Mouse (Mus musculus) ES-Bruce4 (cell line): ENCODE measurements around the gene Ksr2. TPM values are rescaled to one million over a fixed set of nuclear protein-coding genes. Genes with fewer than 3 reads are reported as not detected.

ENCODE experiments used
- H3K27ac ChIP-seq: 2 replicates; pipeline ENCODE4 v1.5.1; 2012; ENCODE audit warnings: low read length, inconsistent platforms; ENCODE audit not compliant: insufficient read depth
- H3K27me3 ChIP-seq: 2 replicates; pipeline ENCODE4 v1.6.1; 2012; ENCODE audit warnings: mild to moderate bottlenecking, low read length, inconsistent platforms; ENCODE audit not compliant: control insufficient read depth, poor library complexity, insufficient read depth, severe bottlenecking
- H3K36me3 ChIP-seq: 2 replicates; pipeline ENCODE4 v1.6.1; 2012; ENCODE audit warnings: inconsistent platforms, mild to moderate bottlenecking, low read length, moderate library complexity; ENCODE audit not compliant: control insufficient read depth, poor library complexity, insufficient read depth, severe bottlenecking
- H3K4me1 ChIP-seq: one replicate; pipeline ENCODE4 v1.8.1; 2011; ENCODE audit warnings: low read length; ENCODE audit not compliant: control insufficient read depth, insufficient read depth
- H3K4me3 ChIP-seq: 2 replicates; pipeline ENCODE4 v1.5.1; 2011; ENCODE audit warnings: low read depth, mild to moderate bottlenecking, low read length
- H3K9ac ChIP-seq: 2 replicates; pipeline ENCODE4 v1.6.1; 2012; ENCODE audit warnings: low read depth, mild to moderate bottlenecking, inconsistent platforms; ENCODE audit not compliant: poor library complexity, severe bottlenecking
- H3K9me3 ChIP-seq: replicated peaks from 2 replicates; pipeline ENCODE4 v1.6.1; 2012; ENCODE audit warnings: mild to moderate bottlenecking, low read length, inconsistent platforms; ENCODE audit not compliant: control insufficient read depth, poor library complexity, insufficient read depth, severe bottlenecking
- CTCF ChIP-seq: IDR thresholded peaks from one replicate; pipeline ENCODE4 v1.8.1; 2011; ENCODE audit warnings: low read depth, low read length
- EP300 ChIP-seq: IDR thresholded peaks from 2 replicates; pipeline ENCODE4 v1.6.1; 2011; ENCODE audit warnings: low read depth, low read length; ENCODE audit not compliant: insufficient read depth
- POLR2A ChIP-seq: IDR thresholded peaks from one replicate; pipeline ENCODE4 v1.8.1; 2011; ENCODE audit warnings: low read length; ENCODE audit not compliant: insufficient read depth
- polyA plus RNA-seq: library from polyadenylated mRNA; stranded (reverse); fragments of >200 nt; gene quantifications from 2 replicates; pipeline ENCODE4 v1.2.4, GENCODE M21; 2011; ENCODE audit warnings: low read depth; ENCODE audit not compliant: missing spikeins, insufficient read depth, insufficient read length

Ksr2 gene
- polyA plus RNA-seq, 1 experiment: 1.3 TPM

DNA sequence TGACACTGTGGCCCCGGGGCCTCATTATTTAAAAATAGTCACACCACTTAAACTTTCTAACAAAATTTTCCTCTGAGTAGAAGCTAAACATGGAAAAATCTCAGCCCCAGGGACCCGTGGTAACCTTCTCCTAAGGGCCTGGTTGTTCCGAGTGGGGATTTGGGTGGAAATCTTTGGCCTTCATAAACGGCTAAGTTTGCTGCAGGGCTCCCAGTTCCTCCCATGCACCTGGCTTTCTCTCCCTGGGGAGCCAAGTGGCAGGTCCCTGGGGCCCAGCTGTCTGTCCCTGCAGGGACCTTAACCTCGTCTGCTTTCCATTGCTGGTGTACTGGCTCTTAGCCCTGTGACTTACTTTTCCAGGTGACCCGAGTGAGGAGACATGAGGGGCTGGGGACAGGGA is 74.4 kb downstream of the Ksr2 start:
- H3K4me1 ChIP-seq: no peaks in the 10 kb centered on the region
- no peaks in the 10 kb centered on the region for H3K9me3 ChIP-seq
- no peak for TF ChIP-seq CTCF
- no peak for TF ChIP-seq EP300
- no peak for TF ChIP-seq POLR2A
- no peaks in the 10 kb centered on the region for H3K27me3 ChIP-seq
- no peak overlapping the region for H3K27ac ChIP-seq
- no peak overlapping the region for H3K9ac ChIP-seq
- H3K4me3 ChIP-seq: no peak overlapping the region
- no peaks in the 10 kb centered on the region for H3K36me3 ChIP-seq

DNA sequence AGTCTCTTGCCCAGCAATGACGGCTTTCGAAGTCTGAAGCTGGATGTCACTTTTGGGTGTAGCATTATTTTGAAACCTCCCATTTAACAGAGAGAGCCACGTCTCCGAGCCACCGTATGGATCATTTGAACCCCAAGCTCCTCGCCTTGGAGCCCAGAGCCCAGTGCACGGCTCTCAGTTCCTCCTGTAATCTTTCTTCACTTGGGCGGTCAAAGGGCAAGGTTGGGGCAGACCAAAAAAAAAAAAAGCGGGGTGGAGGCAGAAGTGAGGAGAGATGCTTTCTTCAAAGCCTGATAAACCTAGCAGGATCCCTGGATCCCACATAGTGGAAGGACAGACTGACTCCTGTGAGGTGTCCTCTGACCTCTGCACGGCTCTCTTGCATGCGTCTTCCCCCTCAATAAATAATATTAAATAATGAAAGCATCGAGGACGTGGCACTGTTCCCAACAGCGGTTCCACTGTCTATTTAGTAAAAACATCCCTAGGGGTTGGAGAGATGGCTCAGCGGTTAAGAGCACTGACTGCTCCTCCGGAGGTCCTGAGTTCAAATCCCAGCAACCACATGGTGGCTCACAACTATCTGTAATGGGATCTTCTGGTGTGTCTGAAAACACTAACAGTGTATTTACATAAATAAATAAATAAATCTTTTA is 75.0 kb downstream of the Ksr2 start:
- Histone ChIP-seq H3K27me3 (no peaks in the 10 kb centered on the region), H3K36me3 (no peaks in the 10 kb centered on the region), H3K9me3 (no peaks in the 10 kb centered on the region), H3K27ac (no peak overlapping the region), H3K4me3 (no peak overlapping the region), H3K9ac (no peak overlapping the region), H3K4me1 (no peaks in the 10 kb centered on the region)
- no peak for TF ChIP-seq EP300
- no peak for TF ChIP-seq POLR2A
- no peak for TF ChIP-seq CTCF

DNA sequence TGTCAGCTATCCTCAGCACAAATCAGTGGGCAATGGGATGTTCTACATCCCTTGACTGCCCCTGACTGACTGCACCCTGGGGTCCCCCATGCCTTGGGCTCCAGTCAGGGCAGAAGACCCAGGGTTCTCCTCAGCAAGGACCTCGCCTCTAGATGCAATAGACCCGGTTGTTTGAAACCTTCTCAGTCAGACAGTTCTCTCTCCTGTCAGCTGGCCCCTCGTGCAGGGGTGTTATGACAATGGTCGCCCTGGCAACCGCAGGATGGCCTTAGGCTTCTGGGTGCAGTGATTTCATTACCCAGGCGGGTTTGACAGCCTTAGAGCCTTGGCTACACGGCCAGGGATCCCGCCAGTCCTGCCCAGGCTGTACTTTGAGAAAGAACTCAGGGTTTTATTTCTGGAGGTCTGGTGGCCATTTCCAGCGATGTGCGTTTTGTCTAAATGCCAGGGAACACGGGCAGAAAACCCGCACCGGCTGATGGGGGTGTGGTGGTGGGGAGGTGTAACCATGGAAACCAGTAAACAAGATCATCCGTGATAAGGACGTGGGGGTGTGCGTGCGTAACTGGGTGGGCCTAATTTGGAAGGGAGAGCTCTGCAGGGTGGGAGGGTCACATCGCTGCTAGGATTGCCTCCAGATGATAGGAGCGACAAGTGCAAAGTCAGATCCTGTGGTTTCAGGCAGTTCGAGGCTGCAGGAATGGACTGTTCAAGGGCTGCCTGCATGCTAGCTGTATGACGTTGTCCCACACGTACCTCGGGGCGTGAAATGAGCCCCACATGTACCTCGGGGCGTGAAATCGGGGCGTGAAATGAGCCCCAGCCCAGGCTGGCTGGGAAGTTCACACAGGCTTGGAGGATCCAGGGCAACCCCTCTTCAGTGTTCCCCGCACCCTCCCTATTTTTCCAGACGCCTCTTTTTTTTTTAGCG is 79.4 kb downstream of the Ksr2 start:
- no peak overlapping the region for H3K27ac ChIP-seq

DNA sequence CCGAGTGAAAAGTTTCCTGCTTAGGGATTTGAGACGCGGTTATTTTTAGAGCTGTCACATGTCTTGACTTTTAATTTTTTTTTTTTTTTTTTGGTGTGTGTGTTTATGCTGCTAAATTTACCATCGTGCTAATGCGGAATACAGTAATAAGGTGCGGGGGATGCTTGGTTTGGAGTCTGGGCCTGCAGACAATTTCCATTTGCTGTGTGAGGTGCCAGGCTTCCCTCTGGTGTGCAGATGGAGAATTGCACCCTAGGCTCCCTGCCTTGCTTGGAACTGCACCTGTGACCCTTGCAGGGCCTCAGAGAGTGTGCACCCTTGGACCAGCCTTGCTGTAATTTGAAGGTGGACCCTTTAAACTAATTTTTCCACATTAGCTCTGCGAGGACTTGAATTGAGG is 80.1 kb downstream of the Ksr2 start:
- no peaks in the 10 kb centered on the region for H3K36me3 ChIP-seq
- no peaks in the 10 kb centered on the region for H3K4me1 ChIP-seq
- TF ChIP-seq EP300 (no peak), CTCF (peak; percentile 88)
- no peaks in the 10 kb centered on the region for H3K27me3 ChIP-seq
- no peak overlapping the region for H3K27ac ChIP-seq
- no peak overlapping the region for H3K4me3 ChIP-seq
- no peaks in the 10 kb centered on the region for H3K9me3 ChIP-seq
- H3K9ac ChIP-seq: no peak overlapping the region

More for the DNA sequence above, 79.4 kb downstream of the Ksr2 start:
- no peak for TF ChIP-seq CTCF
- TF ChIP-seq EP300: no peak
- no peak for TF ChIP-seq POLR2A
- H3K27me3 ChIP-seq: no peaks in the 10 kb centered on the region
- H3K36me3 ChIP-seq: no peaks in the 10 kb centered on the region
- H3K4me3 ChIP-seq: no peak overlapping the region
- no peak overlapping the region for H3K9ac ChIP-seq
- H3K9me3 ChIP-seq: no peaks in the 10 kb centered on the region
- H3K4me1 ChIP-seq: no peaks in the 10 kb centered on the region

DNA sequence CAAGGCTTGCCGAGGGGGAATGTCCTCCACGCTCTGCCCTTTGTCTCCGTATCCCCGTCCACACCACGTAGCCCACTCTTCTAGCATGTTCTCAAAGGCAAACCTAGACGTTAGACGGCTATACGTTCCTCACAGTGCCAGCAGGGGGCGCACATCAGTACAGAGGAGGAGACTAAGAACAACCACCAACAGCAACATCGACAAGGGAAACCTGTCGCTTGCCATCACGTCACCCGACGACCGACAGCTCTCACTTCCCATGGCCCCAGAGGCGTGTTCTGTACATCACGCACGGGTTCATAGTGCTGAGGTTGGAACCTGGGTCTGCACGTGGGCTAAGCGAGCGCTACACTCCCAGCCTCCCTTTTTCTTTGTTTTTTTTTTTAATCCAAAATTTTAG is 83.3 kb downstream of the Ksr2 start:
- Histone ChIP-seq H3K9ac (no peak overlapping the region), H3K9me3 (no peaks in the 10 kb centered on the region), H3K27ac (no peak overlapping the region), H3K4me1 (no peaks in the 10 kb centered on the region), H3K36me3 (no peaks in the 10 kb centered on the region), H3K27me3 (no peaks in the 10 kb centered on the region), H3K4me3 (no peak overlapping the region)
- no peak for TF ChIP-seq POLR2A
- TF ChIP-seq EP300: no peak
- TF ChIP-seq CTCF: peak; percentile 96

DNA sequence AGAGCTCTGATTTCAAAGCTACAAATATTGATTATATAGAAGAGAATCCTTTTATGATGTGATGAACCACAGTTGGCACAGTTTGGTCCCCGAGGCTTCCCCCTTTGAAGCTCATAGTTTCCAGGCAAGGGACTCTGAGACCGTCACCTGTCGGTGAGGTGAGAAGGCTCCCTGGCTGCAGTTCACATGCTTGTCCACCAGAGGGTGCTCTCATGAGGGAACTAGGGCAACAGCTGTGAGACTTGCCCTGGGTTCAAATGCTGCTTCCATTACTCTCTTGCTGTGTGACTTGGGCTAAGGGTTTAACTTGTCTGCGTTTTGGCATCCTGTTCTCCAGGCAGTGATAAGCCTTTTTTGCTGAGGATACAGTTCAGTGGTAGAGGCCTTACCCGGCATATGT is 88.8 kb downstream of the Ksr2 start:
- no peak for TF ChIP-seq POLR2A
- peak; percentile 95 for TF ChIP-seq CTCF
- Histone ChIP-seq H3K9ac (no peak overlapping the region), H3K27ac (no peak overlapping the region), H3K4me3 (no peak overlapping the region), H3K36me3 (no peaks in the 10 kb centered on the region), H3K27me3 (no peaks in the 10 kb centered on the region), H3K4me1 (no peaks in the 10 kb centered on the region), H3K9me3 (no peaks in the 10 kb centered on the region)
